Mouse (Mus musculus) G1E (cell line): Measurements from ENCODE around the gene Plekho2.

ENCODE experiments used
- CTCF ChIP-seq: IDR thresholded peaks from 2 replicates; pipeline ENCODE4 v1.5.1; 2012; ENCODE audit warnings: low read depth, low read length, inconsistent platforms, mixed read lengths
- GATA1 ChIP-seq: IDR thresholded peaks from 2 replicates; pipeline ENCODE4 v1.6.1; 2012; ENCODE audit warnings: borderline replicate concordance, low read length, inconsistent platforms, mixed read lengths

DNA sequence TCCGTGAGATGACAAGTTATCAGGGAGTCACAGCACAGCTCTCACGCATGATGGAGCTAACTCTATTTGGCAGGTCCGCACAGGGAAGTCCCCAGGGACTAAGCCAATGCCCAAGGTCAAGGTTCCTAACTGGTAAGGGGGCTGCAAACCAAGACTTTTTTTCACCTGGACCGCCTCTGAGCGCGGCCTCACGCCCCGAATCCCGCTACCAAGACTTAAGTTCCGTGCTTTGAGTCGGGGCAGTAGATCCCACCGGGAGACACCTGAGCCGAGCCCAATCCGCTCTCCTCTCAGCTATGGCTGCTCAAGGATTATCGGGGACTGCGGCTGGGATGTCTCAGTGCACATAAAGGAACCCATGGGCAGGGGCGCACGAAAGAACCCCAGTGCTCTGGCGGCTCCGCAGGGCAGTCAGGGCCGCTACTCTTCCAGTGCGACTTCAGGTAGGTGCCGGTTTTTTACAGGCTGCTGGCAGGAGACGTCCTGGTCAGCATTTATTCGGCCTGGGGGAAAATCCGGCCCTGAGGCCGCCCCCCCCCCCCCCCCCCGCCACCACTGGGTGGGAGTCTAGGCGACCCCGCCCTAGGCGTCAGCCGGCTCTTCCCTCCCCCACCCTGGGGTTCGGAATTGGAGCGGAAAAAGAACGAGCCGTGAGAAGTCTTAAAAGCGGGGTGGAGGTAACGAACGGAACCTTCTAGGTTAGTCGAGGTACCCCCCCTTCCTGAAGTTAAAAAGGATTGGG lies 49.4 kb upstream of the Plekho2 start, which contains the start of gene Rbpms2:
- TF ChIP-seq CTCF (no peak), GATA1 (no peak)
